Mouse (Mus musculus) small intestine, adult 2 months (tissue): ENCODE results near the gene Cd22.

Experiments
- CTCF ChIP-seq: fragments of 200-500 bp; IDR thresholded peaks from 2 replicates; pipeline ENCODE4 v1.5.1; 2012; ENCODE audit warnings: low read depth, mild to moderate bottlenecking, control low read depth, inconsistent platforms, low read length, moderate library complexity, mixed read lengths; ENCODE audit not compliant: insufficient replicate concordance, insufficient read length; ENCODE audit errors: extremely low read depth
- POLR2A ChIP-seq: fragments of 200-500 bp; IDR thresholded peaks from 2 replicates; pipeline ENCODE4 v1.6.1; 2012; ENCODE audit warnings: low read depth, mild to moderate bottlenecking, control low read depth, inconsistent platforms, low read length, moderate library complexity

DNA sequence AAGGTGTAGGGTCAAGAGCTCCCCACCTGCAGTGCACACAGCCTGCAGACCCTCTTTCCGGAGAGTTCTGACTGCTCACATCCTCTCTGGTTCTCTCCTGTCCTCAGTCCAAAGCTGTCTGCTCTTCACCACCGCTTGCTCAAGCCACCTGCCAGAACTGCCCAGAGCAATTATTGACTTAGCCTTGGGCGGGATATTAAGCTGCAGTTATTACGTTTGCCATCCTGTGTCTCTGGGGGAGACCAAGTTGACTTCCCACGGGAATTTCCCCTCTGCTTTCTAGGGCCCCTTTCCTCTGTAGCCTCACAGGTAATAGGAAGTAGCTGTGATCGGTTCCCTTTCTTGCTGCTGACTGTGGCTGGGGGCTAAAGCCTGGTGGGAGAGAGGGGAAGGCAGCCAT lies 60.0 kb downstream of the Cd22 start:
- no peak for TF ChIP-seq POLR2A
- no peak for TF ChIP-seq CTCF
